Mouse (Mus musculus): ENCODE measurements around the gene Gm13287. TPM values are rescaled to one million over a fixed set of nuclear protein-coding genes. Genes with fewer than 3 reads are reported as not detected.
"Not testable (repeated sequence)": the region's sequence is repeated elsewhere in the genome, so short reads cannot be mapped to it uniquely, and the experiment has no call there.

The Gm13287 gene
- polyA plus RNA-seq (2012; fragmentation: generic; extraction: Trizol), result 0.42 TPM
- long read RNA-seq, experiment 1, result 0 reads
- long read RNA-seq, experiment 2, transcript Gm13287-201 (1 exons, 549 nt), result major isoform, 5 of 5 reads
- long read RNA-seq, experiment 2, partial matches to known transcripts, result 0 of 5 reads
- long read RNA-seq, experiment 2, other reads (novel, unspliced or antisense), result 0 of 5 reads

DNA sequence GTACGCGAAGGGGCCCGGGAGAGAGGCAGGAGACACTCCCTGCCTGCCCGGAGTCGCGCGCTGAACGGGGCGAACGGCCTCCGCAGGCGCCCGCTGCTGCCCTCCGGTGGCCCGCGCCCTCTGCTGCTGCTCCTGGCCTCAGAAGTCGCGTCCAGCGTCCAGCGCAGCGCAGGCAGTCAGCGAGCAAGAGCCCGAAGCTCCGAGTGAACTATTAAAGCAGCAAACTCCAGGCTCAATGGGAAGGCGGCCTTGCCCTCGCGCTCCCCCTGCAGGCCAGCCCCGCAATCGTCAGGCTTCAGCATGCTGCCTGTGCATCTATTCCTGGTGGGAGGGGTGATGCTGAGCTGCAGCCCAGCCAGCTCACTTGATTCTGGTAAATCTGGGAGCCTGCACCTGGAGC lies at the start of gene Gm13287:
Gene Gm13287 (plus strand): TSS at position 301 of the 400 bp plus-strand sequence.
- not testable (repeated sequence) for H3K4me3 ChIP-seq (ENCODE audit: insufficient read depth, poor library complexity, severe bottlenecking); H3K36me3 ChIP-seq (ENCODE audit: control insufficient read depth, insufficient read depth); H3K27me3 ChIP-seq (ENCODE audit: control insufficient read depth, insufficient read depth, insufficient read length); H3ac ChIP-seq (ENCODE audit: control insufficient read depth, insufficient read length, low read depth); H3K79me2 ChIP-seq (ENCODE audit: control insufficient read depth, insufficient read depth); H3K79me3 ChIP-seq (ENCODE audit: low read depth)

DNA sequence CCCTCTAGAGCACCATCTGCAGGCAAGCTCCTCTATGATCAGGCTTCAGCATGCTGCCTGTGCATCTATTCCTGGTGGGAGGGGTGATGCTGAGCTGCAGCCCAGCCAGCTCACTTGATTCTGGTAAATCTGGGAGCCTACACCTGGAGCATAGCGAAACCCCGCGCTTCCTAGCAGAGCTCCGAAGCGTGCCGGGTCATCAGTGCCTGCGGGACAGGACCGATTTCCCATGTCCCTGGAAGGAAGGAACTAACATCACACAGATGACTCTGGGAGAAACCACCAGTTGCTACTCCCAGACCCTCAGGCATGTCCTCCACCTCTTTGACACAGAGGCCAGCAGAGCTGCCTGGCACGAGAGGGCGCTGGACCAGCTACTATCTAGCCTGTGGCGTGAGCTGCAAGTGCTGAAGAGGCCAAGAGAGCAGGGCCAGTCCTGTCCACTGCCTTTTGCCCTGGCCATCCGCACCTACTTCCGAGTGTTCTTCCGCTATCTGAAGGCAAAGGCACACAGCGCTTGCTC lies 48.2 kb upstream of the Gm13287 start, which contains the start of gene Gm13271:
Gene Gm13271 (plus strand): TSS at position 51 of the 523 bp plus-strand sequence.
- not testable (repeated sequence) for H3K27me3 ChIP-seq (ENCODE audit: control insufficient read depth, insufficient read depth, insufficient read length); H3K36me3 ChIP-seq (ENCODE audit: control insufficient read depth, insufficient read depth); H3K4me3 ChIP-seq (ENCODE audit: insufficient read depth, poor library complexity, severe bottlenecking); H3K79me3 ChIP-seq (ENCODE audit: low read depth); H3ac ChIP-seq (ENCODE audit: control insufficient read depth, insufficient read length, low read depth); H3K79me2 ChIP-seq (ENCODE audit: control insufficient read depth, insufficient read depth)

DNA sequence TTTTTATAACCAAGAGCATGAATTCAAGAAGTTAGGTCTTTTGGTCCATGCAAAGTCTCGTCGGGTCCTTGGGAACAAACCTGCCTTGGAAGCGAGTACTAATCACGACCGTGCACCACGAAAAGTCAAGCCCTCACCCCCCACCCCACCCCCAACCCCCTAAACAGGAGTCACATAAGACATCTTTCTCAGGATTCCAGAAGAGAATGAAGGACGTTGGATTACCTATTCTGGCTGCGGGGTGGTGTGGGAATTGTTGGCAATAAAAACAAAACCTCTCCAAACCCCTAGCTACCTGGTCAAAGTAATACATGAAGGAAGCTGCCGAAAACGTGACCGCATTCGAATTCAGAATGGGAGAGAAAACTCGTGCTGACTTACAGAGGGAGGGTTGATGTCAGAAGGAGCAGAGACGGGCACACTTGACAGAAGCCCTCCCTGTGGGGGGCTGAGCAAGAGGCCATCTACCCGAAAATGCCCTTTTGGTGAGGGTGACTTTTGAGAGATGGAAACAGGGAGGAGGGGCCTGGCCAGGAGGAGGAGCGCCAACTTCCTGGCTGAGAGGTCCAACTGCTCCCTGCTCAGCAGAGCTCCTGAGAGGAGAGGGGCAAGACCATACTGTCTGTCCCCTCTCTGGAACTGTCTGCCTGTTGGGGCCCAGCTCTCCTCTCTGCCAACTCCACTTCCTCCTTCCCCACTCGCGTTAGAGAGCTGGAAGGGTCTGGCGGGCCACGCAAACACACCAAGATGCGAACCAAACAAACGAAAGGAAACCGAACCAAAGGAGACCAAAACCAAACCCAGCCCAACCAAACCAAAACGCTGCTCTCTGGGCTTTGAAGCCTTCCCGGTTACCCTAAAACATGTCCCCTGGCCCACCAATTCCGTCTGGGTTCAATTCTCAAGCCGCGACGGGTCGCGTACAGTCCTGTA lies 46.2 kb upstream of the Gm13287 start:
- H3K79me3 ChIP-seq (ENCODE audit: low read depth); H3K79me2 ChIP-seq (ENCODE audit: control insufficient read depth, insufficient read depth); H3K4me3 ChIP-seq (ENCODE audit: insufficient read depth, poor library complexity, severe bottlenecking); H3K36me3 ChIP-seq (ENCODE audit: control insufficient read depth, insufficient read depth); H3K27me3 ChIP-seq (ENCODE audit: control insufficient read depth, insufficient read depth, insufficient read length); H3ac ChIP-seq (ENCODE audit: control insufficient read depth, insufficient read length, low read depth): not testable (repeated sequence)

DNA sequence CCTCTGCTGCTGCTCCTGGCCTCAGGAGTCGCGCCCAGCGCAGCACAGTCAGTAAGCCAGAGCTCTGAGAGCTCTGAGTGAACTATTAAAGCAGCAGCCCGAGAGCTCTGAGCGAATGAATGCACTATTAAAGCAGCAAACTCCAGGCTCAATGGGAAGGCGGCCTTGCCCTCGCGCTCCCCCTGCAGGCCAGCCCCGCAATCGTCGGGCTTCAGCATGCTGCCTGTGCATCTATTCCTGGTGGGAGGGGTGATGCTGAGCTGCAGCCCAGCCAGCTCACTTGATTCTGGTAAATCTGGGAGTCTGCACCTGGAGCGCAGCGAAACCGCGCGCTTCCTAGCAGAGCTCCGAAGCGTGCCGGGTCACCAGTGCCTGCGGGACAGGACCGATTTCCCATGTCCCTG lies 45.4 kb upstream of the Gm13287 start:
- not testable (repeated sequence) for H3K36me3 ChIP-seq (ENCODE audit: control insufficient read depth, insufficient read depth); H3ac ChIP-seq (ENCODE audit: control insufficient read depth, insufficient read length, low read depth); H3K79me2 ChIP-seq (ENCODE audit: control insufficient read depth, insufficient read depth); H3K27me3 ChIP-seq (ENCODE audit: control insufficient read depth, insufficient read depth, insufficient read length); H3K4me3 ChIP-seq (ENCODE audit: insufficient read depth, poor library complexity, severe bottlenecking); H3K79me3 ChIP-seq (ENCODE audit: low read depth)

GRCm38 (mm10) chr4:88758751-88759150 lies 44.3 kb upstream of the Gm13287 start:
- H3K27me3 ChIP-seq (ENCODE audit: control insufficient read depth, insufficient read depth, insufficient read length); H3K4me3 ChIP-seq (ENCODE audit: insufficient read depth, poor library complexity, severe bottlenecking); H3K36me3 ChIP-seq (ENCODE audit: control insufficient read depth, insufficient read depth); H3ac ChIP-seq (ENCODE audit: control insufficient read depth, insufficient read length, low read depth); H3K79me2 ChIP-seq (ENCODE audit: control insufficient read depth, insufficient read depth); H3K79me3 ChIP-seq (ENCODE audit: low read depth): not testable (repeated sequence)

- H3K4me3 ChIP-seq (ENCODE audit: insufficient read depth, poor library complexity, severe bottlenecking); H3K79me2 ChIP-seq (ENCODE audit: control insufficient read depth, insufficient read depth); H3K27me3 ChIP-seq (ENCODE audit: control insufficient read depth, insufficient read depth, insufficient read length); H3K36me3 ChIP-seq (ENCODE audit: control insufficient read depth, insufficient read depth); H3K79me3 ChIP-seq (ENCODE audit: low read depth); H3ac ChIP-seq (ENCODE audit: control insufficient read depth, insufficient read length, low read depth): not testable (repeated sequence)
Observed at GRCm38 (mm10) chr4:88759610-88760268, 43.3 kb upstream of the Gm13287 start, which contains the start of gene Gm13283. Gene Gm13283, plus strand, starts transcription at chr4:88760119.

GRCm38 (mm10) chr4:88760431-88760830 lies 42.6 kb upstream of the Gm13287 start:
- H3K36me3 ChIP-seq (ENCODE audit: control insufficient read depth, insufficient read depth); H3ac ChIP-seq (ENCODE audit: control insufficient read depth, insufficient read length, low read depth); H3K79me2 ChIP-seq (ENCODE audit: control insufficient read depth, insufficient read depth); H3K27me3 ChIP-seq (ENCODE audit: control insufficient read depth, insufficient read depth, insufficient read length); H3K79me3 ChIP-seq (ENCODE audit: low read depth); H3K4me3 ChIP-seq (ENCODE audit: insufficient read depth, poor library complexity, severe bottlenecking): not testable (repeated sequence)

- H3K79me2 ChIP-seq (ENCODE audit: control insufficient read depth, insufficient read depth); H3K27me3 ChIP-seq (ENCODE audit: control insufficient read depth, insufficient read depth, insufficient read length); H3K4me3 ChIP-seq (ENCODE audit: insufficient read depth, poor library complexity, severe bottlenecking); H3K79me3 ChIP-seq (ENCODE audit: low read depth); H3K36me3 ChIP-seq (ENCODE audit: control insufficient read depth, insufficient read depth); H3ac ChIP-seq (ENCODE audit: control insufficient read depth, insufficient read length, low read depth): not testable (repeated sequence)
Observed at GRCm38 (mm10) chr4:88761776-88762175, 41.3 kb upstream of the Gm13287 start.

GRCm38 (mm10) chr4:88762341-88762740 lies 40.7 kb upstream of the Gm13287 start:
- not testable (repeated sequence) for H3K79me2 ChIP-seq (ENCODE audit: control insufficient read depth, insufficient read depth); H3K79me3 ChIP-seq (ENCODE audit: low read depth); H3ac ChIP-seq (ENCODE audit: control insufficient read depth, insufficient read length, low read depth); H3K4me3 ChIP-seq (ENCODE audit: insufficient read depth, poor library complexity, severe bottlenecking); H3K27me3 ChIP-seq (ENCODE audit: control insufficient read depth, insufficient read depth, insufficient read length); H3K36me3 ChIP-seq (ENCODE audit: control insufficient read depth, insufficient read depth)

- H3K79me2 ChIP-seq (ENCODE audit: control insufficient read depth, insufficient read depth); H3ac ChIP-seq (ENCODE audit: control insufficient read depth, insufficient read length, low read depth); H3K36me3 ChIP-seq (ENCODE audit: control insufficient read depth, insufficient read depth); H3K4me3 ChIP-seq (ENCODE audit: insufficient read depth, poor library complexity, severe bottlenecking); H3K27me3 ChIP-seq (ENCODE audit: control insufficient read depth, insufficient read depth, insufficient read length); H3K79me3 ChIP-seq (ENCODE audit: low read depth): not testable (repeated sequence)
Observed at GRCm38 (mm10) chr4:88763384-88764018, 39.6 kb upstream of the Gm13287 start.

GRCm38 (mm10) chr4:88773534-88773933 lies 29.5 kb upstream of the Gm13287 start, which contains the start of gene Gm13290:
Gene Gm13290, plus strand, starts transcription at chr4:88773834.
- H3ac ChIP-seq (ENCODE audit: control insufficient read depth, insufficient read length, low read depth), result not testable (repeated sequence)

More at GRCm38 (mm10) chr4:88773534-88773933, 29.5 kb upstream of the Gm13287 start, which contains the start of gene Gm13290:
- H3K27me3 ChIP-seq (ENCODE audit: control insufficient read depth, insufficient read depth, insufficient read length); H3K4me3 ChIP-seq (ENCODE audit: insufficient read depth, poor library complexity, severe bottlenecking); H3K79me3 ChIP-seq (ENCODE audit: low read depth); H3K79me2 ChIP-seq (ENCODE audit: control insufficient read depth, insufficient read depth); H3K36me3 ChIP-seq (ENCODE audit: control insufficient read depth, insufficient read depth): not testable (repeated sequence)

Measured in C2C12 (cell line).